Comparison of ENCODE assay signal across 24 mouse cellular contexts in genomic region chr4:82476411-82476810, GRCm38 (mm10).
A peak's percentile ranks its signal among the peaks of the same experiment; 100 is the strongest.
DNase-seq lines count a peak whose midpoint lies in the region; ATAC-seq and TF ChIP-seq lines count a peak whose summit lies in the region.
"Had no signal": no experiment of that assay in that cellular context is flagged by ENCODE, and none has a peak within 500 bp of the region (broad histone marks: within the 10 kb centered on the region; RNA-seq: fewer than 3 reads in every experiment).

No protein-coding gene starts in this region.

- no peak overlapping the region for H3K4me3 ChIP-seq in gastrocnemius, adult 2 months
- H3K4me3 ChIP-seq in heart, embryonic 16.5 days (ENCODE audit: low read length) = no peak overlapping the region
- no peak overlapping the region for H3K4me3 ChIP-seq in lung, embryonic 14.5 days (ENCODE audit: low read depth, low read length)
- H3K4me3 ChIP-seq: embryonic facial prominence, embryonic 15.5 days; liver, embryonic 13.5 days; stomach, embryonic 15.5 days had no signal

- ATAC-seq in heart, embryonic 16.5 days (replicated peaks; ENCODE audit: extremely low read depth, insufficient read depth, low FRiP score) = no peak
- no peak for ATAC-seq in lung, embryonic 14.5 days (ENCODE audit: insufficient read depth)
- ATAC-seq: CD4-positive, CD25-positive, alpha-beta regulatory T cell, adult 4 months; forebrain, embryonic 14.5 days; hindbrain, embryonic 16.5 days; midbrain, embryonic 16.5 days had no signal

- intact Hi-C loops in gastrocnemius, adult 2 months (cut with DNase I) = no loop called here

- H3K9ac ChIP-seq in heart, embryonic 16.5 days (ENCODE audit: low read length) = no peak overlapping the region
- no peak overlapping the region for H3K9ac ChIP-seq in lung, embryonic 14.5 days
- H3K9ac ChIP-seq: embryonic facial prominence, embryonic 15.5 days; liver, embryonic 13.5 days; stomach, embryonic 15.5 days had no signal

- no peaks in the 10 kb centered on the region for H3K36me3 ChIP-seq in heart, embryonic 16.5 days (ENCODE audit: control insufficient read depth, insufficient read depth)
- peaks cover 12% of the 10 kb centered on the region; the same call in 1 of the 2 replicates for H3K36me3 ChIP-seq in lung, embryonic 14.5 days (ENCODE audit: insufficient read depth)
- H3K36me3 ChIP-seq: embryonic facial prominence, embryonic 15.5 days; liver, embryonic 13.5 days; stomach, embryonic 15.5 days had no signal

- TF ChIP-seq CTCF in gastrocnemius, adult 2 months (IDR thresholded peaks at IDR 0.05) = no peak
- no peak for TF ChIP-seq CTCF in lung, embryonic 14.5 days (IDR thresholded peaks at IDR 0.05; ENCODE audit: low read depth)

- peaks cover 33% of the 10 kb centered on the region for H3K4me1 ChIP-seq in heart, embryonic 16.5 days (ENCODE audit: control insufficient read depth, insufficient read depth, low read length)
- peaks cover 8% of the 10 kb centered on the region; the same call in 1 of the 2 replicates for H3K4me1 ChIP-seq in lung, embryonic 14.5 days (ENCODE audit: insufficient read depth)

- DNase-seq in gastrocnemius, adult 2 months = no peak
- DNase-seq in gastrocnemius, postnatal 10 days = no peak
- no peak for DNase-seq in heart, postnatal 4 days
- peak; percentile 47 for DNase-seq in kidney, adult 9 months
- DNase-seq in kidney, adult 8-10 months = no peak
- no peak for DNase-seq in lung, embryonic 14.5 days
- no peak for DNase-seq in lung, adult 18-20 months
- DNase-seq: adrenal gland, postnatal 14 days; cerebellum, adult 11-12 months; cerebellum, postnatal 10 days; heart, postnatal 10 days; kidney, adult 11 months; kidney, postnatal 10 days; liver, embryonic 13.5 days; lung, postnatal 36 days; right cerebral cortex, postnatal 25 days had no signal

- H3K9me3 ChIP-seq in heart, embryonic 16.5 days (replicated peaks; ENCODE audit: control insufficient read depth, low read length) = no peaks in the 10 kb centered on the region
- H3K9me3 ChIP-seq in lung, embryonic 14.5 days (ENCODE audit: low read depth, low read length) = no peaks in the 10 kb centered on the region
- H3K9me3 ChIP-seq: embryonic facial prominence, embryonic 15.5 days; liver, embryonic 13.5 days; stomach, embryonic 15.5 days had no signal

- WGBS in heart, embryonic 16.5 days = 33% methylated on average over 2 of the region's 2 CpGs
- 45% methylated on average over 2 of the region's 2 CpGs for WGBS in lung, embryonic 14.5 days

- H3K27me3 ChIP-seq in heart, embryonic 16.5 days (ENCODE audit: control insufficient read depth, insufficient read depth, low read length) = no peaks in the 10 kb centered on the region
- no peaks in the 10 kb centered on the region for H3K27me3 ChIP-seq in lung, embryonic 14.5 days (ENCODE audit: insufficient read depth, low read length)
- H3K27me3 ChIP-seq: embryonic facial prominence, embryonic 15.5 days; liver, embryonic 13.5 days; stomach, embryonic 15.5 days had no signal

- peak overlapping the region; percentile 3; the same call in 1 of the 2 replicates for H3K27ac ChIP-seq in gastrocnemius, adult 2 months
- H3K27ac ChIP-seq in heart, embryonic 16.5 days (ENCODE audit: low read length) = peak overlapping the region; percentile 40; the same call in 1 of the 2 replicates
- peak overlapping the region; percentile 33; the same call in 1 of the 2 replicates for H3K27ac ChIP-seq in lung, embryonic 14.5 days (ENCODE audit: low read depth)
- H3K27ac ChIP-seq: embryonic facial prominence, embryonic 15.5 days; liver, embryonic 13.5 days; stomach, embryonic 15.5 days had no signal

- H3K4me2 ChIP-seq in heart, embryonic 16.5 days (ENCODE audit: low read depth, low read length) = no peak overlapping the region
- H3K4me2 ChIP-seq in lung, embryonic 14.5 days = no peak overlapping the region
- H3K4me2 ChIP-seq: embryonic facial prominence, embryonic 15.5 days; liver, embryonic 13.5 days; midbrain, embryonic 11.5 days; stomach, embryonic 15.5 days had no signal
